Mouse (Mus musculus) liver, embryonic 18 days (tissue): ENCODE data around the gene Gm3402. TPM values are rescaled to one million over a fixed set of nuclear protein-coding genes. Genes with fewer than 3 reads are reported as not detected.

Experiments used
- polyA plus RNA-seq: library from polyadenylated mRNA; depleted of rRNA; stranded (reverse); fragments of >200 nt; gene quantifications from 2 replicates; pipeline ENCODE4 v1.2.3, GENCODE M21; 2012; rRNA removed

Gene Gm3402
- polyA plus RNA-seq = not detected in 2 replicates

DNA sequence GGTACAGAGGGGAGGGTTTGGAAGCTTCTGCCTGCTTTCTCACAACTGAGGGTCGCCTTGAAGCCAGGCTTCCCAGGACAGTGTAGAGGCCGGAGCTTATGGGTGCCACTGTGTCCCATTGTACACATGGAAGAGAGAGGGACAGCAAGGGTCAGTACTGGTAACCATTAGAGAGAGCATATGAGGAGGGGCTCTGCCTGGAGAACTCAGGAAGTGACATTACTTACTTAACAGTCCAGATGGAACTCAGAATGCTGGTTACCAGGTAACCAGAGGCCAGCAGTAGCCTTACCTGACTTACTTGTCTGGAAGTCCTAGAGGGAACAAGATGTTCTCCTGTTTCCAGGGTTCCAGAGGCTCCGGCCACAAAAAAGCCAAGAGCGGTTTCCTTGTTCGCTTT is at the start of gene Gm3402:
TSS of gene Gm3402 (plus strand) at position 301 of the 400 bp plus-strand sequence.

DNA sequence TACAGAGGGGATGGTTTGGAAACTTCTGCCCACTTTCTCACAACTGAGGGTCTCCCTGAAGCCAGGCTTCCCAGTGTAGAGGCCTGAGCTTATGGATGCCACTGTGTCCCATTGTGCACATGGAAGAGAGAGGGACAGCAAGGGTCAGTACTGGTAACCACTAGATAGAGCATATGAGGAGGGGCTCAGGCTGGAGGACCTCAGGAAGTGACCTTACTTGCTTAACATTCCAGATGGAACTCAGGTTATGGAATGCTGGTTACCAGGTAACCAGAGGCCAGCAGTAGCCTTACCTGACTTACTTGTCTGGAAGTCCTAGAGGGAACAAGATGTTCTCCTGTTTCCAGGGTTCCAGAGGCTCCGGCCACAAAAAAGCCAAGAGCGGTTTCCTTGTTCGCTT is 32.3 kb upstream of the Gm3402 start, which contains the start of gene Gm6408:
TSS of gene Gm6408 (plus strand) at position 301 of the 400 bp plus-strand sequence.

DNA sequence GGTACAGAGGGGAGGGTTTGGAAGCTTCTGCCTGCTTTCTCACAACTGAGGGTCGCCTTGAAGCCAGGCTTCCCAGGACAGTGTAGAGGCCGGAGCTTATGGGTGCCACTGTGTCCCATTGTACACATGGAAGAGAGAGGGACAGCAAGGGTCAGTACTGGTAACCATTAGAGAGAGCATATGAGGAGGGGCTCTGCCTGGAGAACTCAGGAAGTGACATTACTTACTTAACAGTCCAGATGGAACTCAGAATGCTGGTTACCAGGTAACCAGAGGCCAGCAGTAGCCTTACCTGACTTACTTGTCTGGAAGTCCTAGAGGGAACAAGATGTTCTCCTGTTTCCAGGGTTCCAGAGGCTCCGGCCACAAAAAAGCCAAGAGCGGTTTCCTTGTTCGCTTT is 22.9 kb upstream of the Gm3402 start, which contains the start of gene Gm6370:
TSS of gene Gm6370 (plus strand) at position 301 of the 400 bp plus-strand sequence.

DNA sequence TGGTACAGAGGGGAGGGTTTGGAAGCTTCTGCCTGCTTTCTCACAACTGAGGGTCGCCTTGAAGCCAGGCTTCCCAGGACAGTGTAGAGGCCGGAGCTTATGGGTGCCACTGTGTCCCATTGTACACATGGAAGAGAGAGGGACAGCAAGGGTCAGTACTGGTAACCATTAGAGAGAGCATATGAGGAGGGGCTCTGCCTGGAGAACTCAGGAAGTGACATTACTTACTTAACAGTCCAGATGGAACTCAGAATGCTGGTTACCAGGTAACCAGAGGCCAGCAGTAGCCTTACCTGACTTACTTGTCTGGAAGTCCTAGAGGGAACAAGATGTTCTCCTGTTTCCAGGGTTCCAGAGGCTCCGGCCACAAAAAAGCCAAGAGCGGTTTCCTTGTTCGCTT is 11.8 kb upstream of the Gm3402 start, which contains the start of gene 4930449I24Rik:
TSS of gene 4930449I24Rik (plus strand) at position 301 of the 400 bp plus-strand sequence.

DNA sequence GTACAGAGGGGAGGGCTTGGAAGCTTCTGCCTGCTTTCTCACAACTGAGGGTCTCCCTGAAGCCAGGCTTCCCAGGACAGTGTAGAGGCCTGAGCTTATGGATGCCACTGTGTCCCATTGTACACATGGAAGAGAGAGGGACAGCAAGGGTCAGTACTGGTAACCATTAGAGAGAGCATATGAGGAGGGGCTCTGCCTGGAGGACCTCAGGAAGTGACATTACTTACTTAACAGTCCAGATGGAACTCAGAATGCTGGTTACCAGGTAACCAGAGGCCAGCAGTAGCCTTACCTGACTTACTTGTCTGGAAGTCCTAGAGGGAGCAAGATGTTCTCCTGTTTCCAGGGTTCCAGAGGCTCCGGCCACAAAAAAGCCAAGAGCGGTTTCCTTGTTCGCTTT is 11.6 kb downstream of the Gm3402 start, which contains the start of gene Gm3404:
TSS of gene Gm3404 (plus strand) at position 301 of the 400 bp plus-strand sequence.

DNA sequence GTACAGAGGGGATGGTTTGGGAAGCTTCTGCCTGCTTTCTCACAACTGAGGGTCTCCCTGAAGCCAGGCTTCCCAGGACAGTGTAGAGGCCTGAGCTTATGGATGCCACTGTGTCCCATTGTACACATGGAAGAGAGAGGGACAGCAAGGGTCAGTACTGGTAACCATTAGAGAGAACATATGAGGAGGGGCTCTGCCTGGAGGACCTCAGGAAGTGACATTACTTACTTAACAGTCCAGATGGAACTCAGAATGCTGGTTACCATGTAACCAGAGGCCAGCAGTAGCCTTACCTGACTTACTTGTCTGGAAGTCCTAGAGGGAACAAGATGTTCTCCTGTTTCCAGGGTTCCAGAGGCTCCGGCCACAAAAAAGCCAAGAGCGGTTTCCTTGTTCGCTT is 23.4 kb downstream of the Gm3402 start, which contains the start of gene Gm3409:
TSS of gene Gm3409 (plus strand) at position 301 of the 400 bp plus-strand sequence.

DNA sequence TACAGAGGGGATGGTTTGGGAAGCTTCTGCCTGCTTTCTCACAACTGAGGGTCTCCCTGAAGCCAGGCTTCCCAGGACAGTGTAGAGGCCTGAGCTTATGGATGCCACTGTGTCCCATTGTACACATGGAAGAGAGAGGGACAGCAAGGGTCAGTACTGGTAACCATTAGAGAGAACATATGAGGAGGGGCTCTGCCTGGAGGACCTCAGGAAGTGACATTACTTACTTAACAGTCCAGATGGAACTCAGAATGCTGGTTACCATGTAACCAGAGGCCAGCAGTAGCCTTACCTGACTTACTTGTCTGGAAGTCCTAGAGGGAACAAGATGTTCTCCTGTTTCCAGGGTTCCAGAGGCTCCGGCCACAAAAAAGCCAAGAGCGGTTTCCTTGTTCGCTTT is 41.9 kb downstream of the Gm3402 start, which contains the start of gene Gm3415:
TSS of gene Gm3415 (plus strand) at position 301 of the 400 bp plus-strand sequence.

Other genes starting within 250 kb of the Gm3402 start
- 0.05 TPM in 2 replicates for gene Wasf3, start 129.1 kb upstream of the Gm3402 start, polyA plus RNA-seq
- gene Gm6408, start 32.2 kb upstream of the Gm3402 start, polyA plus RNA-seq = not detected in 2 replicates
- gene Gm6370, start 22.8 kb upstream of the Gm3402 start, polyA plus RNA-seq = not detected in 2 replicates
- not detected in 2 replicates for gene 4930449I24Rik, start 11.7 kb upstream of the Gm3402 start, polyA plus RNA-seq
- gene Gm3404, start 11.7 kb downstream of the Gm3402 start, polyA plus RNA-seq = not detected in 2 replicates
- not detected in 2 replicates for gene Gm3409, start 23.5 kb downstream of the Gm3402 start, polyA plus RNA-seq
- not detected in 2 replicates for gene Gm3415, start 42.0 kb downstream of the Gm3402 start, polyA plus RNA-seq
- 2.2 TPM in 2 replicates for gene Gpr12, start 71.1 kb downstream of the Gm3402 start, polyA plus RNA-seq